Mouse (Mus musculus) urinary bladder, postnatal 25 days (tissue): Measurements from ENCODE around the gene Mllt11.

Experiments used
- DNase-seq: peaks from one replicate; pipeline ENCODE4 v3.0.0; 2022; ENCODE audit warnings: low spot score

The Mllt11 gene

DNA sequence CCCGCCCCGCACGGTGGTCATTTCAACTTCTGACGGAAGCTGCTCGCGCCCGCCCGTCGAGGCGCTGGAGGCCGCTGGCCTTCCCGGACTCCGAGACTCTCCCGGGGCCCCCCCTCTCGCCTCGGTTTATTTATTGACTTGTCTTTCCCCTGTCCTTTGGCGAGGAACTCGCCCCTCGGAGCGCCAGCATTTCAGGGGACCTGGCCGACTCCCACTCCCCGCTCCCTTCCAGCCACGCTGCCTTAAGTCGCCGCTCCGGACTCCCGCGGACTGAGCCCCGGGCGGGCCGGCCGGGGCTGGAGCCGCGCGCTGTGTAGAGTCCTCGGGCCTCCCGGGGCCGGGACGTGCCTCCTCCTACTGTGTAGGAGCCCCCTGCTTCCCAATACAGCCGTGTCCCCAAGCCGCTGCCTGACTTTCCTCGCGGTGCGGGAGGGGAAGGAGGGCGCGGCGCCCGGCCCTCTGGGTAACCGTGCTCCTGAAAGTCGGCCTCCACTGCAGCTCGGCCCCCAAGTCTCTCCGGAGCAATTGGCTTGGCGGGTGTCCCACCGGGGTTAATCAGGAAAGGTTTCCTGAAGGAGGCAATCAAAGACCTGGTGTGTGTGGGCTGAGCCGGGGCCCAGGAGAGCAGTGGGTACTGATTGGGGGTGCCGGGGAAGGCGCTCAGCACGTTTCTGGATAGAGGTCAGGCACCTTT is 58.6 kb downstream of the Mllt11 start:
- peak; percentile 15 for DNase-seq

DNA sequence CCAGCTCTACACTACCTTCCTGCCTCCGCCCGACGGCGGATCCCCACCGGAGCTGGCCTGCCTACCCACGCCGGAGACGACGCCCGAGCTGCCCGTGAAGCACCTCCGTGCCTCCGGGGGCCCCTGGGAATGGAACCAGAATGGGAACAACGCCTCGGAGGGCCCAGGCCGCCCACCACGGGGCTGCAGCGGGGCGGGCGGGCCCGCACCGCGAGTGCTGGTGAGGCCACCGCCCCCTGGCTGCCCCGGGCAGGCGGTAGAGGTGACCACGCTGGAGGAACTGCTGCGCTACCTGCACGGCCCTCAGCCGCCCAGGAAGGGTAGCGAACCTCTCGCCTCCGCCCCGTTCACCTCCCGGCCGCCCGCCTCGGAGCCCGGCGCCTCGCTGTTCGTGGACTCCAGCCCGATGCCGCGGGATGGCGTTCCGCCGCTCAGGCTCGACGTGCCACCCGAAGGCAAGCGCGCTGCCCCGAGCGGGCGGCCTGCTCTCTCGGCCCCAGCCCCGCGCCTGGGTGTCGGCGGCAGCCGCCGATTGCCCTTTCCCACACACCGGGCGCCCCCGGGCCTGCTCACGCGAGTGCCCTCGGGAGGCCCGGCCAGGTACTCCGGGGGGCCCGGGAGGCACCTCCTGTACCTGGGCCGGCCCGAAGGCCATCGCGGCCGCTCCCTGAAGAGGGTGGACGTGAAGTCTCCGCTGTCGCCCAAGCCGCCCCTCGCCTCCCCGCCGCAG is 59.3 kb downstream of the Mllt11 start:
- DNase-seq, result peak; percentile 8

DNA sequence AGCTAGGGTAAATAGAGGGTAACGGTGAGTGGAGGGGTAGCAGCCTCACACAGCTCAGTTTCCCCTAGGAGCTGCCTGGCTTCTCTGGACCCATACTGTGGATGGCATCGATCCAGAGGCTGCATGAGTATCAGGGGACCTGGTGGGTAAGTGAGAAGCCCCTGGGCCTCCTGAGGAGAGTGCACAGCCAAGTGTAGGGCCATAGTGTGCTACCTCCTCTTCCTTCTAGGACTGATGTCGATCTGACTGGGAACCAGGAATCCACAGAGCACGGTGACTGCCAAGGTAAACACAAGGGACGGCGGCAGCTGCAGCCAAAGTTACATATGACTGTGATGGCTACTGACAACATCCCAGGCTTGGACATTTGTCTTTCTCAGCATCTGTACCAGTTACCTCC is 60.9 kb downstream of the Mllt11 start:
- DNase-seq, result no peak

DNA sequence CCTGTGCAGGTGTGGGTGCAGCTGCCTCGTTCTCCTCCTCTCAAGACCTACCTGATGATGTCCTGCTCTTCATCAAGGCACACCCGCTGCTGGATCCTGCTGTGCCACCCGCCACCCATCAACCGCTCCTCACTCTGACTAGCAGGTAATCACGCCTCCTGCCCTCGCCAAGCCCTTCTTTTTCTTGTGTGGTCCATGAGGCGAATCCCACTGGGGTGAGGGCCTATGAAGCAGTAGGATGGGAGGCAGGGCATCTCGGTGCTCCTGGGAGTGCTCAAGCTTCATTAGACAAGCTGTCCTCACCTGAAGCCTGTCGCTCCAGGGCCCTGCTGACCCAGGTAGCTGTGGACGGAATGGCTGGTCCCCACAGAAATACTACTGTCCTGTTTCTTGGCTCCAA is 62.0 kb downstream of the Mllt11 start:
- no peak for DNase-seq
